Mouse (Mus musculus) cerebral cortex, adult 2 months (tissue): Measurements from ENCODE around the gene Fgfr2.

Experiments
- WGBS: fragments of 180-500 bp; shearing (Covaris S2); methylation state at CpG from one replicate; pipeline ENCODE4 v1.1.7; 2018; 5-methylcytosine and 5-hydroxymethylcytosine counted together

Fgfr2 gene

DNA sequence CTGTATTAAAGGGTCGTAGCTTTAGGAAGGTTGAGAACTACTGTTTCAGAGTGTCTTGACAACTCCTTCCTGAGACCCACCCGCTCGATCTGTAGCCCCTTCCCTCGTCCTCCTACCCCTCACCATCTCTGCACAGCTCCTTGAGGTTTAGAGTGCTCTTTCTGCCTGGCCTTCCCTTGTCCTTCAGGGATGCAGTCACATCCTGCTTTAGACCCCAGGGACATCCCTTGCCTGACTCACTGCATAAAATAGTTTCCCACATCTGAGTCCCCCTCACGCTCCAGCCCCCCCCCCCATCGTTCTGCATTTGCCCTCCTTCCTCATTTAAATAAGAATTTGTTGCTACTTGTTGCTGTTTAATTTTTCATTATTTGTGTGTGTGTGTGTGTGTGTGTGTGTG lies 2156.3 kb downstream of the Fgfr2 start:
- WGBS = 74% methylated on average over 6 of the region's 6 CpGs

DNA sequence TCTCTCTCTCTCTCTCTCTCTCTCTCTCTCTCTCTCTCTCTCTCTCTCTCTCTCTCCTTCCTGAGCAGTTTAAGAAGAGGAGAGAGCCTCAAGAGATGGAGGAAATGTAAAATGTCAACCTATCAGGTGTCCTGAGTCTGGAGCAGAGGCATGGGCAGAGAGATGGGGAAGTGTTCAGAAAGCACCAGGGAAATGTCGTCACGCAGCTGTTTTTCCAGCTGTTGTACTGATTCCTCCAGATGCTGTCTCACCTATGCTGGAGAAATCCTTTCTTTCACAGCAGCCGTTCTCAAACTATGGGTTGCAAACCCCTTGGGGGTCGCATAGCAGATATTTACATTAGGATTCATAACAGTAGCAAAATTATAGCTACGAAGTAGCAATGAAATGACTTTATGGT lies 2156.7 kb downstream of the Fgfr2 start:
- WGBS = 81% methylated on average over 5 of the region's 5 CpGs

DNA sequence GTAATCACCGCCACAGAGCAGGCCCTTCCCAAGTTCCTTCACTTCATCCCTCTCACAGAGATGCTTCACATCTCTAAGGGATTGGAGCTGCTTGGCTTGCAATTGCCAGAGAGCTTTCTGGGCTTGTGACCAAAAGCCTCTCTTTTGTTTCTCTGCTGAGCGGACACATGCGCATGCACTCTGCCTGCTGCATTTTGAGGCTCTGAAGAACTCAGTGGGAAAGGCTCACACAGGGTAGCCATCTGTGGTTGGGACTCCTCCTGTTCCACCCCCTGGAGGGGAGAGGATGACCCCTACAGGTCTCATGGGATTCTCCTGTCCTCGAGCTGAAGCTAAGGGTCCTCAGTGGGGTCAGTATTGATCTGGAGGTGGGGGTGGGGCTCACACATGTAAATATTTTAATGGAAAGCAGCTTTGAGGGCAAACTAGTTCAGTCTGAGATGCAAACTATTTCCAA lies 2157.2 kb downstream of the Fgfr2 start:
- 32% methylated on average over 4 of the region's 4 CpGs for WGBS

DNA sequence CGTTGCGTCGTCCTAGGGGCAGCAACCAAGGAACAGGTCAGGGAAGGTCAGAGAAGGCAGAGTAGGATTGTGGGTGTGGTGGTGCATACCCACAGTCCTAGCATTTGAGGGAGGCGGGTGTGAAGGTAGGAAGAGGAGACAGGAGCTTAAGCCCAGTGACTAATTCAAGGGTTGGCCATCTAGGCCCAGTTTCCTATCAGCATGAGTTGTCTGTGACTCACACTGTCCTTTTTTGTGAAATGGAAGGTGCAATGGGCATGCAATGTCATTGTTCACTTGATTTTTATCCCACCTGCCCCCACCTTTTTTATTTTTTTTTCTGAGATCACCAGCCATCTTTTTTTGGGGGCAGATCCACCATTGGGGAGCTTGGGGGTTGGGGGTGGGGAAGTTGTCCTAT lies 2157.8 kb downstream of the Fgfr2 start:
- 78% methylated on average over 4 of the region's 4 CpGs for WGBS

DNA sequence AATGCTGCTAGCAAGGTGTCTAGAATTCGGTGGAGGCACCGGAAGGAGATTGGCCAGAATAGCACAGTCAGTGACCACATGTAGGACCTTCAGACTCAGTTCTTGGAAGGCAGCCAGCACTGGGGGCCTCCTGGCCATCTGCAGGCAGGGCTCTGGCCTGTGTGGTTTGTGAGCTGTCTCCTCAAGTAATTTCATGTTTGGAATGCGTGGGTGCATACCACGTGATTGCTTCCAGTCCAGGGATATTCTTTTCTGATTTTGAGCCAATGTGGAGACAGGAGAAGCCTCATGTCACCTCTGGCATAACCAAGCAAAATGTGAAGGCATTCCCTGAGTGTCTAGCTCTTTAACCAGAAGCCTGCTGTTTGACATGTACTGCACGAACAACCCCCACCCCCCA lies 2158.5 kb downstream of the Fgfr2 start:
- 23% methylated on average over 5 of the region's 5 CpGs for WGBS

DNA sequence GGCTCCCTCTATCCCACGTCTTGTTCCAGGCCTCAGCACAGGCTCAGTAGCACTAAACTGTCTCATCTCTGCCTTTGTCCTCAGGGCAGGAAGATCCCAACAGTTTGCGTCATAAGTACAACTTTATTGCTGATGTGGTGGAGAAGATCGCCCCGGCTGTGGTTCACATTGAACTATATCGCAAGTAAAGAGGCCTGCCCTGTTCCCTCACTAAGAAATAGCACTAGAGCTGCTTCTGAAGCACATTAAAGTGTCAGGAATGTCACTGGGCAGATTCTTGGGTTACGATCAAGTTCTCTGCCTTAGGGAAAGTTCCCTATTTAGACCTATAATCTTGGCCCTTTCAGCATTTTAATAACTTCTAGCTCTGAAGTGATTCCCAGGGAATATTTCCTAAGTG lies 2161.7 kb downstream of the Fgfr2 start:
- WGBS = 81% methylated on average over 6 of the region's 6 CpGs

DNA sequence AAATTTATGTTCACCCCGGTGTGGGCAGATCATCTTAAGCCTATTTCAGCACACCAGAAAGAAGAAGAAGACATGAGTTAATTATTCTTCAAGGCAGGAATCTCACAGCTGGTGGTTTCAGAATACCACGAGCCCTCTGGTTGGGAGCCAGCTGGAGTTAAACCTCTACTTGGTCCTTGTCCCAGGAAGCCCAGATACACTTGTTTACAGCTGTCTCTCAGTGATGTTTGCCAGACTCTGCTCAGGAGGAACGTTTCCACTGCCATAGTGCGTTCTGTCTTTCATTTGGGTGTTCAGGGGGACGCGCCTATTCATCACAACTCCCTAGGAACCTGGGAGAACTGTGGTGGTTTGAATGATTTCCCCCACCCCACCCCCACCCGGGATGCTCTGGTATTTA lies 2163.3 kb downstream of the Fgfr2 start:
- 18% methylated on average over 7 of the region's 7 CpGs for WGBS

DNA sequence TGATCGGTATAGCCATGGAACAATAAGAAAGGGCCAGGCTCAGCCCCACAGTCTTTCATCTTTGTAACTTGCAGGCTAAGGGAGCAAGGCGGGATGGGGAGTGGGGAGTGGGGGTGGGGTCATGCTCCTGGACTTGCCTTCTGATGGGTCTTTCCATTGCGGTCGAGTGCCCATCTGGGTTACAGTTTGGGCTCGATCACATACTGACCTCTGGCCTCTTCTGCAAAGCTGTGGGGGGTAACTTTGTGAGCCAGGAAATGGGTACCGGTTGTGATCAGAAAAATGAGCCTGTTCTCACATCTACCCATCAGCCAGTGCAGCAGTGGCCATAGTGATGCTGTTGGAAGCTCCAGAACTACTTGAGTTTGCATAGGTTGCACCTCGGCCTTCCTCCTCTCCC lies 2164.6 kb downstream of the Fgfr2 start:
- 80% methylated on average over 7 of the region's 7 CpGs for WGBS

DNA sequence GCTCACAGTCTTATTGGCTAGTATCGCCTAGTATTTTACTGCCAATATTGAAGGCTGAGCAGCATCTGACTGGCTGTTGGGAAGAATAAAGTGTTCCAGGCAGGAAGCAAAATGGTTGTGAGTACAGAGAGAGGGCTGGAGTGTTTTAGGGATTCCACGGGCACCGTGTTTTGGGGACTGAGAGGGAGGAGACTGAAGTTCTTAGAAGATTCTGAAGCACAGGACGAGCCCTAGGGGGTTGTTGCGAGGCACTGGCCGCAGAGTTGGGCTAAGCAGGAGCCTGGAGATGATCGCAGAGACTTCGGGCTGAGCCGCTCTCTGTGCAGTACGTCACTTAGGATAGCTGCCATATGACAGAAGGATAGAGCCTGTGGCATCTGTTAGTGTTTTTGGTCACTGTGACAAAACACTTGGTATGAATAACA lies 2169.0 kb downstream of the Fgfr2 start:
- WGBS = 61% methylated on average over 10 of the region's 10 CpGs

DNA sequence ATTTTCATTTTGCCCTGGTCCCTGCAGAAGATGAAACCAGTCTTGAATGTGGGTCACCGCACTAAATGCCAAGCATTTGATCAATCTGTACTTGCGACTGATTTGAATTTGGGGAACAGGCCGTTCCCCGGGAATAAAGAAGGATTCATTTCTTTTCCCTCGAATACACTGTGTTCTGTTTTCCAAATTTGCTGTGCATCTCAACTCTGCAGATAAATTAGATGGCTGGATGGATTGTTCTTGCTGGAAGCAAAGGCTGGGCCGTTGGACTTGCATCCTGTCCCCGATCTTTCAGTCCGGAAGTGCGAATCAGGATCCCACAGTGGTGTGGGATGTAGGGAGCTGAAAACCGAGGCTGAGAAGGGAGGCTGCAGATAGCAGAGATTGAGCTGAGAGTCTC lies 2169.8 kb downstream of the Fgfr2 start:
- 71% methylated on average over 10 of the region's 10 CpGs for WGBS

DNA sequence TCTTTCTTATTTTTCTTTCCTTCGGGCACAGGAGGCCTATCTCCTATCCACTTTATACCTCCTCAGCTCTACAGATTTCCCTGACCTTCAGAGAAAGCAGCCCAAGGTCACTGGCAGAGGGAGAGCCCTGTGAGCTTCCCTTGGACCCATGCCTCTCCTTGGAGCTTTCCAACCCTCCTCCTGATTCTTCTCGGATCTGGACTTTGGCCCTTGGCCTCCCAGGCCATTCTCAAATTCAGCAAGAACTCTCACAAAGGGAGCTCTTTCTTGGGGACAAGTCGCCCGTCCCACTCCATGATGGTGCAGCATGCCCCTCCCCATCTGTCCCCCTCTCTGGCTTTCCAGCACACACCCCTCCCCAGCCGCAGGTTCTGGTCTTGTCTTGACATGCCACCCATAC lies 2172.1 kb downstream of the Fgfr2 start:
- 82% methylated on average over 5 of the region's 5 CpGs for WGBS

DNA sequence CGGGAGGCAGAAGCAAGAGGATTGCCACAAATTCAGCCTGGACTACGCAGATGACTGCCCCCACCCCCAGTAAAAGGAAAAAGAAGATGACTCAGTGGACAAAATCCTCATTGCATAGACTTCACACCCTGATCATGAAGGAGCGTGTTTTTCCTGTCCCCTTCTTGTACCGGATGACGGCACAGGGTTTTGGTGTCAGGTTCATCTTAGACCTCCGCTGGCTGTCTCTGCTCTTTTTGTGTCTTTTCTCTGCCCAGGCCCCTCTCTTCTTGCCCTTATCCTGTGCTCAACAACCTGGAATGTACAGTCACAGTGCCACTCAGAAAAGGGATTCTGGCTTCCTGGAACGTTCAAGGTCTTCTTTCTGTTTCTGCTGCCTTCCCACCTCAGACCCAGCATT lies 2172.7 kb downstream of the Fgfr2 start:
- WGBS = 87% methylated on average over 7 of the region's 7 CpGs

DNA sequence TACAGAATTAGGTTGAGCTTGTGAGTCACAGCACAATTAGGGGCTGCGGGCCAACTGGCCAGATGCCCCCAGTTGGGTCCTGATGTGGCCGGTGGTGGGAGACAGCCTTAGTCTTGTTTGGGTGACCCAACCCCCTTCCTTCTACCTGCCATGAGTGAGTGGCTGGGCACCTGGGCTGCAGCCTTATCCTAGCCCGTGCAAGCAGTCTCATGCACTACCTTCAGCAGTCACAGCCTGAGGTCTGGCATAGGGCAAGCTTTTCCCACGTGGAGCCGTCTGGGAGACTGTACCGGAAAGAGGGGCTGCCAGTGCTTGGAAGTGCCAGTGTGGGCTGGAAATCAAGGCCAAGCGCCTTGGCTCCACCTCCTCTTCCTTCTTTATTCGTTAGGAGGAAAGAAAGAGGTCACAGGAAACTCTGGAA lies 2173.8 kb downstream of the Fgfr2 start:
- 22% methylated on average over 8 of the region's 8 CpGs for WGBS

DNA sequence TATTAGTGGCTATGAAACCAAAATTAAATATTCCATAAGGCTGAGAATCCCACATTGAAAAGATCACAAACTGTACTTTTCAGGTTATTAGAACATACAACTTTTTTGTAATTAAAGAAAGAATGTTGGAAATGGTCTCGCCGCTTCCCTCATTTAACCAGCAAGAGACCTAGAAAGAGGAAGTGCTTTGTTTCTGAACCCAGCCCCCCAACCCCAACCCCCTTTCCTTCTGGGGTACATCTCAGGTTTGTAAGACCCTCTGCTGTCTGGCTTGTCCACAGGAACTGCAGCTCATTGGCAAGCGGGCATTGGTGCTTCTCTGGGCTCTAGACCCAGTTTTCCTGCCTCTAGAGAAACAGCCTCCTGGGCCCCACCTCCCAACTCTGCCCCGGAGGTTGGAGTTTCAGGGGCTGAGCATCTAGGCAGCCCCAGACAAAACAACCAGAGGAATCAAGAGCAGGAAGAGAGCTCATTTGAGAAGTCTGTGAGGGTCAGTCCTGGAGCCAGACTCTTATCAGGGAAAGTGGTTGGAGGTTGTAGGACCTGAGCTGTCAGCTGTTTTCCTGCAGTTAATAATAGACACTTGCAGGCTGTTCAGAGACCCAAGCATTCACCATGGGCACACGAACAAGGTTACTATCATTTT lies 2174.5 kb downstream of the Fgfr2 start:
- 57% methylated on average over 5 of the region's 5 CpGs for WGBS

DNA sequence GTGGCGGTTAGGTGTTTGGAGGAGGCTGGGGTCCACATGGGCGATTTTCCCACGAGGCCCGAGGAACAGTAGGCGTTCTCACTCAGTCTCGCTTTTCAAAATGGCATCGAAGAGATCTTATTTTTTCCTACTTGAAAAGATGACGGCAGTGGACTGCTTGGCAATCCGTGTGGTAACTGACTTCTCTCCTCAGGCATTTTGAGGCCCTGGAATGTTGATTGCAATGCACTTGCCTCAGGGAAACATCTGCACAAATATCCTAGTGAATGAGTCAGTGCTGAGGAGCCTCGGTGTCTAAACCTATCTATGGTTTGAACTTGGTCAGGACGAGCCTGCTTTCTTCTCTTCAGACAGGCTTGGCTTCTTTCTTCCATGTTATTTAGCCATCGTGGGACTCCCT lies 2176.8 kb downstream of the Fgfr2 start:
- 82% methylated on average over 12 of the region's 12 CpGs for WGBS

DNA sequence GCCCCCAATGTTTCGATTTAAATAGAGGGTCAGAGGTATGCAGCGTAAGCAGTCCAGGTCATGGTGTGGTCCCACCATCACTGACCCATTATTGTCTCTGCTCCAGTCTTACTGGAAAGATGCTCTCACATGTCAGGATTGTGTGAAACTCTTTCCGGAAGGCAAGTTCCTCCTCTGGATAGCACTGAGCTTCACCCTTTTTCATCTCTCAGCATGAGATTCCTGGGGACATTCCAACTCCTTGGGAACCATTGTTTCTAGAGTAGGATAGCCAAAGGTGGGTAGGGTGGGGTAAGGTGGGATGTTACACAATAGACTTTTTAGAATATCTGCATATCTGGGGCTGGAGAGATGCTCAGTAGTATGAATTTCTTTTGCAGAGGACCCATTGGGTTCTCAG lies 2177.4 kb downstream of the Fgfr2 start:
- WGBS = 88% methylated on average over 3 of the region's 3 CpGs

DNA sequence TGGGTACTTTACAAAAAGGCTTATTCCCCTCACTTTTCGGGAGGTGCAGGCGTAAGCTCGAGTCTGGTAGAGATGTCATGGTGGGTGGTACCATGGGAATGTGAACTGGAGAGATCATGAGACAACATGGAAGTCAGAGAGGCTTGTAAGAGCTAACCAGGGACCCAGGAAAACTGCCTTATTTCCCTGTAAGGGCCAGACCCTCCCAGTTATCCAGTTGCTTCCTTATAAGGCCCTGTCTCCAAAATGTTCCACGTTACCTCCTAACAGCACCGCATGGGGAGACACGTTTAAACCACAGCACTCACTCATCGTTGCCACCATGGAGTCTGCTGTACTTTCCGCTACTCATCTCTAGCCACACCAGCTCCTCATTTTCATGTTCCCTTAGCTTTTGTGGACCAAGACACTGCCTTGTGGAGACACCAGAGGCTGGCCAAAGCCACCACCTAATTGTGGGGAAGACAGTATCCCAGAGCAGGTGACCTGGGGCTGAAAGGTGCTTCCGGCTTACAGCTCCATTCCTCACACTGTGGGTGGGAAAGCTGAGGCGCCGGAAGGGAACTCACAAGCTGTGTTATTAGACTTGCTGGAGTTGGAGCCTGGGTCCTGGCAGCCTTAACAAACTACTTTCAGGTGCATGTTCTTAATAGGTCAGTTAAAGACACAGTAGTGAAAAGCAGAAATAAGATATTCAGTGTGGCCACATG lies 2178.2 kb downstream of the Fgfr2 start:
- WGBS = 86% methylated on average over 11 of the region's 11 CpGs

DNA sequence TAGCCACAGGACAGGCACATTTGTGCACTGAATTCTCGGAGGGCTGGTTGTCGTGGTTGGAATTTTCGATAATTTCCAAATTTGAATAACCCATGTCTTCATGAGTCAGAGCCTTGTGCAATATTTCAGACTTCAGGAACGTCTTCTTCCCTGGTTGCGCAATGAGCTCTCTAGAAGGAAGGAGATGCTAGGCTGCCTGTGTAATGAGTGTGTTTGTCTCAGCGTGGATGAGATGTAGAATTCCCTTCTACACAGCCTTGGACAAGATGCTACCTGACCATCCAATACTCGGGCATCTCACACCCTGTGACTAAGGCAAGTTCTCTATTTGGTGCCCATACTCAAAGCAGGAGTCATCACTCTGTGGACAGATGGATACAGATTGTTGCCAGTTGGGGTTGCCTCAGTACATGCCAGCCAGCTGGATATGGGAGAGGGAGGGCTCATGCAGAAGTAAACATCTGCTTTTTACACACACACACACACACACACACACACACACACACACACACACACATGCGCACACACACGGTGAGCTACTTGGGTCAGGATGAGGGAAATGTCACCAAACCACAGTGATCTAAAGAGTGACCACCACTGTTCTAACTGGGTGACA lies 2179.8 kb downstream of the Fgfr2 start:
- 78% methylated on average over 9 of the region's 9 CpGs for WGBS

DNA sequence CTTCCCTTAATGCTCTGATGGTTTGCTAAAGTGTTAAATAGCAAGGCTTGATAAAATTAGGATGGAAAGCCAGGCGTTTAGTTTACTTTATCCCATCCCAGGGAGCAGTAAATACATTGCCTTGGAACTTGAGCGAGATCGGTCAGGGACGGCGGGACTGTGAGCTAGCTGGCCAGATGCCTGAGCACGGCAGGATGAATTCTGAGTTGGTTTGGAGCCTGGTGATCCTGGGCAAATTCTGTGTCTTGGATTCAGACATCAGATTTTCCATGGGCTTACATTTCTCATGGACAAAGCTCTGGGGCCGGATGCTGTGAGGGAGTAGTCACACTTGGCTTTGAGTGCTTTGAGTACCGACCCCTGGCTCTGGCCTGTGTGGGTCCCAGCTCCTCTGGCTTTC lies 2182.4 kb downstream of the Fgfr2 start:
- 83% methylated on average over 8 of the region's 8 CpGs for WGBS

DNA sequence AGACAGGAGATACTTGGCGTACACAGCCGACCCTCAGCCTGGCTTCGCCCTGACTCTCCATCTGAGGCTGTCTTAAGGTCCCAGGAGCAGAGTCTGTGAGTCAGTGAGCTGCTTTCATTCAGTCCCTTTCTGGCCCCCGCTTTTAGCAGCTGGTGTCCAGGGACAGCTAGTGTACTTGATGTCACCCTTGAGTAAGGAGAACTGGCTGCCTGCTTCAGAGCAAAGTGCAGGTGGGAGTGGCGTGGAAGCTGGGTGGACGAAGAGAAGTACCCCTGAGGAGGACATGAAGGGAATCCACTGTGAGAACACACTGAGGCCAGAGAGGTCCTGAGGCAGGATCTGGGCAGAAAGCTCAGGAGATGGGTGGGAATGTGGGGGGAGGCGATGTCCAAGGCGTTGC lies 2184.3 kb downstream of the Fgfr2 start:
- WGBS = 84% methylated on average over 8 of the region's 8 CpGs

DNA sequence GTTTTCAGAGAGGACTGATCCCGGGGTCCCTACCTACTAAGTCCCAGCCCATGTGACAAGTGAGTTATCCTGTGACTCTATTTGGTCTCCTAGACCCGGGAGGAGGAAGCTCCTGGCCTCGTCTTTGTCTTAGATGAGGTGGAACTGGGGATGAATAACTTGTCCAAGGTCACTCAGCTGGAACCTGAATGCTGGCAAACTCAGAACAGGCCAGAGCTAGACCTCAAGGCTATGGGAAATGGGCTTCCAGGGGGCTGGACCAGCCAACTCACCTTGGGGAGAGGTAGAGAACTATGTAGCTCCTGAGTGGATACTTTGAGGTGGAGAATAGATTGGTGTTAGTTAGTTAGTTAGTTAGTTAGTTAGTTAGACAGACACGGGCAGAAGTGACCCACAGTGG lies 2185.1 kb downstream of the Fgfr2 start:
- WGBS = 58% methylated on average over 4 of the region's 4 CpGs

DNA sequence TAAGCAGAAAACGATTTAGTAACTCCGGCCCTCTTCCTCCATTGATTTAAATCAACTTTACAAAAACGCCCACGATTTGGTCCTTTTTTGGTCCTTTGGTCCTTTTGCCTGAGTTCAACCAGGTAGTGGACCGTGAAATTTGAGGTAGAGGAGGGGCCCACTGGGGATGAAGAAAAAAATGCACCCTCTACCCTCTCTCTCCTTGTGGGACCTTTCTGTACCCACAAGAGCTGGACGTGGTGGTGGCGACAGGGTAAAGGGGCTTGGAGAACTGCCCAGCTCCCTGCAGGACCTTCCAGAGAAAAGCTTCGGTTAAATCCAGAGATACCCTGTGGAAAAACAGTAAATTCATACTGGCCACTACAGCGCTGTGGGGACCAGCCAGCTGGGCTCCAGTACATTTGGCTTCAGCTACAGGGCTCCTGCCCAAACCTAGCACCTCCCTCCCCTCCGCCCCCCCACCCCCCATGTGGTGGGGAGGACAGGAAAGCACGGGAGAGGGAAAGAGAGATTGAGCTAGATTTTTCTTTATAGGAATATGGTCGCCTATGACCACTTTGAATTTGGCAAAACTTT lies 2185.8 kb downstream of the Fgfr2 start:
- 26% methylated on average over 12 of the region's 12 CpGs for WGBS

DNA sequence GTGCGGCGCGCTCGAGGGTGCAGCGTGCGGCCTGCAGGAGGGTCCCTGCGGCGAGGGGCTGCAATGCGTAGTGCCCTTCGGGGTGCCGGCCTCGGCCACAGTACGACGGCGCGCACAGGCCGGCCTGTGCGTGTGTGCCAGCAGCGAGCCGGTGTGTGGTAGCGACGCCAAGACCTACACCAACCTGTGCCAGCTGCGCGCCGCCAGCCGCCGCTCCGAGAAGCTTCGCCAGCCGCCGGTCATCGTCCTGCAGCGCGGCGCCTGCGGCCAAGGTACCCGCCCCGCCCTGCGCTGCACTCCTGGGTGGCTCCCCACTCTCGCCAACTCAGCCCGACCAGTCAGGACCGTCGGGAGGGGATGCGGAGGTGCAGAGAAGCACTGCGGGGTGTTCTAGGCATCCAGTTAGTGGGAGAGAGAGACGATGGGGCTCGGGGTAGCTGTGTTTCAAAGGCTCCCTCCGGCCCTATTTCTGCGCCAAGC lies 2186.6 kb downstream of the Fgfr2 start:
- WGBS = 2% methylated on average over 49 of the region's 49 CpGs
